Mouse (Mus musculus) hindbrain, embryonic 13.5 days (tissue): ENCODE measurements around the gene Nomo1. TPM values are rescaled to one million over a fixed set of nuclear protein-coding genes. Genes with fewer than 3 reads are reported as not detected.

ENCODE experiments used
- ATAC-seq: fragments of 200-750 bp; cut with Nextera tagmentation; 2 replicates; pipeline ENCODE4 v1.8.0; 2017; ENCODE audit warnings: moderate TSS enrichment; ENCODE audit not compliant: low FRiP score
- H3K27ac ChIP-seq: fragments of 300-500 bp; sonication (generic); 2 replicates; pipeline ENCODE4 v1.5.1; 2015; ENCODE audit warnings: inconsistent platforms, mild to moderate bottlenecking, moderate library complexity
- H3K27me3 ChIP-seq: fragments of 300-500 bp; sonication (generic); 2 replicates; pipeline ENCODE4 v1.6.1; 2015; ENCODE audit warnings: mild to moderate bottlenecking, inconsistent platforms
- H3K36me3 ChIP-seq: fragments of 300-500 bp; sonication (generic); 2 replicates; pipeline ENCODE4 v1.6.1; 2015; ENCODE audit warnings: mild to moderate bottlenecking, inconsistent platforms
- H3K4me1 ChIP-seq: fragments of 300-500 bp; sonication (generic); replicated peaks from 2 replicates; pipeline ENCODE4 v1.6.1; 2015; ENCODE audit warnings: inconsistent platforms
- H3K4me2 ChIP-seq: fragments of 300-500 bp; sonication (generic); 2 replicates; pipeline ENCODE4 v1.6.1; 2015; ENCODE audit warnings: inconsistent platforms, mild to moderate bottlenecking, moderate library complexity
- H3K4me3 ChIP-seq: fragments of 300-500 bp; sonication (generic); 2 replicates; pipeline ENCODE4 v1.5.1; 2015; ENCODE audit warnings: mild to moderate bottlenecking, inconsistent platforms
- H3K9ac ChIP-seq: fragments of 300-500 bp; sonication (generic); 2 replicates; pipeline ENCODE4 v1.6.1; 2015; ENCODE audit warnings: mild to moderate bottlenecking, inconsistent platforms
- H3K9me3 ChIP-seq: fragments of 300-500 bp; sonication (generic); 2 replicates; pipeline ENCODE4 v1.6.1; 2016; ENCODE audit warnings: inconsistent platforms
- WGBS: fragments of 180-500 bp; shearing (Covaris S2); methylation state at CpG from one replicate; pipeline ENCODE4 v1.1.7; 2015; 5-methylcytosine and 5-hydroxymethylcytosine counted together
- polyA plus RNA-seq: library from polyadenylated mRNA; unstranded; fragments of >200 nt; fragmentation: Nextera tagmentation; extraction: Ambion mirVana; gene quantifications from 2 replicates; pipeline ENCODE4 v1.2.1, GENCODE M21; 2015

Gene Nomo1
- polyA plus RNA-seq, 1 experiment from 2014 or later = 37.2 TPM

- no peak for ATAC-seq
- H3K27me3 ChIP-seq = peaks cover 3% of the 10 kb centered on the region; the same call in 1 of the 2 replicates
- 83% methylated on average over 3 of the region's 3 CpGs for WGBS
These were observed 76.6 kb downstream of the Nomo1 start for GRCm38 (mm10) chr7:46110079-46110478.

GRCm38 (mm10) chr7:46111212-46111817 is 77.8 kb downstream of the Nomo1 start:
- 81% methylated on average over 15 of the region's 15 CpGs for WGBS
- no peaks in the 10 kb centered on the region for H3K36me3 ChIP-seq
- peaks cover 30% of the 10 kb centered on the region for H3K4me1 ChIP-seq
- no peak overlapping the region for H3K4me2 ChIP-seq
- no peak overlapping the region for H3K9ac ChIP-seq
- H3K9me3 ChIP-seq = no peaks in the 10 kb centered on the region
- no peak for ATAC-seq
- H3K27ac ChIP-seq = no peak overlapping the region
- peaks cover 3% of the 10 kb centered on the region; the same call in 1 of the 2 replicates for H3K27me3 ChIP-seq
- H3K4me3 ChIP-seq = no peak overlapping the region

More at GRCm38 (mm10) chr7:46110079-46110478, 76.6 kb downstream of the Nomo1 start:
- H3K27ac ChIP-seq = no peak overlapping the region
- no peak overlapping the region for H3K4me3 ChIP-seq
- H3K4me1 ChIP-seq = peaks cover 24% of the 10 kb centered on the region
- no peaks in the 10 kb centered on the region for H3K9me3 ChIP-seq
- H3K36me3 ChIP-seq = no peaks in the 10 kb centered on the region
- no peak overlapping the region for H3K4me2 ChIP-seq
- no peak overlapping the region for H3K9ac ChIP-seq

- H3K4me3 ChIP-seq = no peak overlapping the region
- H3K4me1 ChIP-seq = peaks cover 33% of the 10 kb centered on the region
- H3K36me3 ChIP-seq = no peaks in the 10 kb centered on the region
- H3K9ac ChIP-seq = no peak overlapping the region
- H3K4me2 ChIP-seq = no peak overlapping the region
- H3K9me3 ChIP-seq = no peaks in the 10 kb centered on the region
- no peak for ATAC-seq
- no peak overlapping the region for H3K27ac ChIP-seq
- H3K27me3 ChIP-seq = no peaks in the 10 kb centered on the region
- 75% methylated on average over 6 of the region's 6 CpGs for WGBS
These were observed 78.4 kb downstream of the Nomo1 start for GRCm38 (mm10) chr7:46111938-46112337.

GRCm38 (mm10) chr7:46113435-46113834 is 79.9 kb downstream of the Nomo1 start:
- H3K9me3 ChIP-seq = no peaks in the 10 kb centered on the region
- no peak overlapping the region for H3K4me2 ChIP-seq
- 48% methylated on average over 3 of the region's 3 CpGs for WGBS
- H3K9ac ChIP-seq = no peak overlapping the region
- no peak overlapping the region for H3K4me3 ChIP-seq
- ATAC-seq = peak; percentile 21; the same call in 1 of the 2 replicates
- no peaks in the 10 kb centered on the region for H3K36me3 ChIP-seq
- H3K27me3 ChIP-seq = no peaks in the 10 kb centered on the region
- H3K4me1 ChIP-seq = peaks cover 33% of the 10 kb centered on the region
- H3K27ac ChIP-seq = peak overlapping the region; percentile 56

GRCm38 (mm10) chr7:46116118-46116581 is 82.7 kb downstream of the Nomo1 start:
- Histone ChIP-seq H3K9ac (no peak overlapping the region), H3K27me3 (no peaks in the 10 kb centered on the region), H3K36me3 (no peaks in the 10 kb centered on the region), H3K9me3 (no peaks in the 10 kb centered on the region), H3K4me1 (peaks cover 33% of the 10 kb centered on the region), H3K4me2 (no peak overlapping the region), H3K27ac (no peak overlapping the region), H3K4me3 (no peak overlapping the region)
- ATAC-seq = no peak
- WGBS = 71% methylated on average over 10 of the region's 10 CpGs

GRCm38 (mm10) chr7:46117035-46117434 is 83.5 kb downstream of the Nomo1 start:
- no peaks in the 10 kb centered on the region for H3K9me3 ChIP-seq
- H3K4me2 ChIP-seq = no peak overlapping the region
- H3K4me1 ChIP-seq = peaks cover 33% of the 10 kb centered on the region
- 0 out of 2 replicates have a peak, but pooled peaks cover under 1% of the 10 kb centered on the region for H3K36me3 ChIP-seq
- H3K27ac ChIP-seq = no peak overlapping the region
- H3K4me3 ChIP-seq = no peak overlapping the region
- WGBS = 94% methylated on average over 16 of the region's 16 CpGs
- no peak overlapping the region for H3K9ac ChIP-seq
- no peak for ATAC-seq
- no peaks in the 10 kb centered on the region for H3K27me3 ChIP-seq

GRCm38 (mm10) chr7:46122964-46123363 is 89.5 kb downstream of the Nomo1 start:
- WGBS = 44% methylated on average over 4 of the region's 4 CpGs

GRCm38 (mm10) chr7:46124460-46124859 is 91.0 kb downstream of the Nomo1 start:
- Histone ChIP-seq H3K27ac (no peak overlapping the region), H3K4me1 (peaks cover 40% of the 10 kb centered on the region), H3K9ac (no peak overlapping the region), H3K4me2 (no peak overlapping the region), H3K27me3 (0 out of 2 replicates have a peak, but pooled peaks cover 4% of the 10 kb centered on the region), H3K4me3 (no peak overlapping the region), H3K9me3 (no peaks in the 10 kb centered on the region), H3K36me3 (0 out of 2 replicates have a peak, but pooled peaks cover 5% of the 10 kb centered on the region)
- WGBS = 76% methylated on average over 6 of the region's 6 CpGs
- no peak for ATAC-seq

More at GRCm38 (mm10) chr7:46122964-46123363, 89.5 kb downstream of the Nomo1 start:
- H3K9ac ChIP-seq = no peak overlapping the region
- no peaks in the 10 kb centered on the region for H3K9me3 ChIP-seq
- H3K36me3 ChIP-seq = 0 out of 2 replicates have a peak, but pooled peaks cover 5% of the 10 kb centered on the region
- H3K27me3 ChIP-seq = 0 out of 2 replicates have a peak, but pooled peaks cover 4% of the 10 kb centered on the region
- no peak overlapping the region for H3K27ac ChIP-seq
- H3K4me1 ChIP-seq = peaks cover 29% of the 10 kb centered on the region
- no peak overlapping the region for H3K4me3 ChIP-seq
- no peak for ATAC-seq
- no peak overlapping the region for H3K4me2 ChIP-seq

GRCm38 (mm10) chr7:46125340-46125739 is 91.8 kb downstream of the Nomo1 start:
- no peak overlapping the region for H3K4me2 ChIP-seq
- H3K9me3 ChIP-seq = no peaks in the 10 kb centered on the region
- no peak overlapping the region for H3K9ac ChIP-seq
- no peak overlapping the region for H3K27ac ChIP-seq
- 0 out of 2 replicates have a peak, but pooled peaks cover 5% of the 10 kb centered on the region for H3K36me3 ChIP-seq
- H3K4me1 ChIP-seq = peaks cover 46% of the 10 kb centered on the region
- H3K4me3 ChIP-seq = no peak overlapping the region
- no peak for ATAC-seq
- WGBS = 85% methylated on average over 11 of the region's 11 CpGs
- 0 out of 2 replicates have a peak, but pooled peaks cover 4% of the 10 kb centered on the region for H3K27me3 ChIP-seq

GRCm38 (mm10) chr7:46128196-46128595 is 94.7 kb downstream of the Nomo1 start:
- 0 out of 2 replicates have a peak, but pooled peaks cover 13% of the 10 kb centered on the region for H3K27me3 ChIP-seq
- H3K9ac ChIP-seq = no peak overlapping the region
- H3K4me2 ChIP-seq = no peak overlapping the region
- 18% methylated on average over 7 of the region's 7 CpGs for WGBS
- peak; percentile 68 for ATAC-seq
- no peaks in the 10 kb centered on the region for H3K9me3 ChIP-seq
- H3K36me3 ChIP-seq = no peaks in the 10 kb centered on the region
- no peak overlapping the region for H3K4me3 ChIP-seq
- peak overlapping the region; percentile 66 for H3K27ac ChIP-seq
- peaks cover 61% of the 10 kb centered on the region for H3K4me1 ChIP-seq

- 39% methylated on average over 7 of the region's 7 CpGs for WGBS
- no peak overlapping the region for H3K4me3 ChIP-seq
- no peak for ATAC-seq
- no peaks in the 10 kb centered on the region for H3K36me3 ChIP-seq
- H3K9me3 ChIP-seq = no peaks in the 10 kb centered on the region
- no peak overlapping the region for H3K9ac ChIP-seq
- H3K4me1 ChIP-seq = peaks cover 60% of the 10 kb centered on the region
- H3K4me2 ChIP-seq = no peak overlapping the region
- 0 out of 2 replicates have a peak, but pooled peaks cover 12% of the 10 kb centered on the region for H3K27me3 ChIP-seq
- no peak overlapping the region for H3K27ac ChIP-seq
These were observed 96.1 kb downstream of the Nomo1 start for GRCm38 (mm10) chr7:46129463-46130179.

- no peak for ATAC-seq
- H3K36me3 ChIP-seq = no peaks in the 10 kb centered on the region
- H3K9me3 ChIP-seq = no peaks in the 10 kb centered on the region
- no peak overlapping the region for H3K9ac ChIP-seq
- WGBS = 75% methylated on average over 7 of the region's 7 CpGs
- H3K4me1 ChIP-seq = peaks cover 64% of the 10 kb centered on the region
- H3K4me2 ChIP-seq = no peak overlapping the region
- H3K27ac ChIP-seq = no peak overlapping the region
- H3K27me3 ChIP-seq = 0 out of 2 replicates have a peak, but pooled peaks cover 9% of the 10 kb centered on the region
- H3K4me3 ChIP-seq = no peak overlapping the region
These were observed 97.2 kb downstream of the Nomo1 start for GRCm38 (mm10) chr7:46130723-46131122.
